Mouse (Mus musculus) cerebellum, adult 2 months (tissue): ENCODE data around the gene Phactr4. TPM values are rescaled to one million over a fixed set of nuclear protein-coding genes. Genes with fewer than 3 reads are reported as not detected.

Source experiments
- DNase-seq, 2 experiments: peaks; one replicate each; pipeline ENCODE4 v3.0.0; 2021
- H3K27ac ChIP-seq: fragments of 200-500 bp; 2 replicates; pipeline ENCODE4 v1.5.1; 2012; ENCODE audit warnings: low read length, control low read depth, inconsistent platforms; ENCODE audit not compliant: insufficient read depth
- H3K27me3 ChIP-seq: fragments of 200-500 bp; 2 replicates; pipeline ENCODE4 v1.6.1; 2012; ENCODE audit warnings: inconsistent platforms, mild to moderate bottlenecking, low read length, moderate library complexity; ENCODE audit not compliant: control insufficient read depth, insufficient read depth
- H3K4me1 ChIP-seq: fragments of 200-500 bp; 2 replicates; pipeline ENCODE4 v1.6.1; 2011; ENCODE audit warnings: low read length; ENCODE audit not compliant: control insufficient read depth, insufficient read depth
- H3K4me3 ChIP-seq: fragments of 200-500 bp; replicated peaks from 2 replicates; pipeline ENCODE3; 2011; ENCODE audit warnings: mild to moderate bottlenecking, low read depth, low read length, control low read depth; ENCODE audit not compliant: insufficient read depth
- CTCF ChIP-seq: fragments of 200-500 bp; IDR thresholded peaks from 2 replicates; pipeline ENCODE4 v1.5.1; 2011; ENCODE audit warnings: low read depth, mild to moderate bottlenecking, control low read depth, low read length, moderate library complexity, borderline replicate concordance; ENCODE audit not compliant: insufficient read depth
- POLR2A ChIP-seq: fragments of 200-500 bp; IDR thresholded peaks from 2 replicates; pipeline ENCODE4 v1.6.1; 2011; ENCODE audit warnings: low read length, control low read depth, borderline replicate concordance; ENCODE audit not compliant: insufficient read depth
- WGBS: fragments of 180-500 bp; shearing (Covaris S2); methylation state at CpG from one replicate; pipeline ENCODE4 v1.1.7; 2018; 5-methylcytosine and 5-hydroxymethylcytosine counted together
- polyA plus RNA-seq: library from polyadenylated mRNA; depleted of rRNA; stranded (reverse); fragments of >200 nt; gene quantifications from 2 replicates; pipeline ENCODE4 v1.2.3, GENCODE M21; 2012

Phactr4 gene
- polyA plus RNA-seq, 1 experiment: 10.7 TPM

DNA sequence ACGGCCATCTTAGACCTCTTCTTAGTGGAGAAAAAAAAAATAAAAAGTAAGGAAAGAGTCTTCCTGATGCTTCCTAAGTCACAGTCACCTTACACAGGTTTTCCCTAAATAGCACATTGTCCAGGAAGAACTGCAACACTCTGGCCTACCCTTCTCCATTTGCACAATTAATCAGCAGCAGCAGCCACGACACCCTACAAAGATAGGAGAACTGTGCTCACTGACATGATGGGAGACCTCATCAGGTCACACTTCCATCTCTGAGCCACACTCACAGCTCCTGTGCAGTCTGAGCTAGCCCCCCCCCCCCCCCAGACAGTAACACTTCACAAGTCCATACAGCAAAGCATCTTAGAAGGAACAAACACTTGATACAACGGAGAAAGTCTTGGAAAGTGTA lies 25.2 kb downstream of the Phactr4 start:
- Histone ChIP-seq H3K4me1 (no peaks in the 10 kb centered on the region), H3K4me3 (no peak overlapping the region), H3K27ac (no peak overlapping the region), H3K27me3 (no peaks in the 10 kb centered on the region)
- no peak for TF ChIP-seq POLR2A
- TF ChIP-seq CTCF: no peak
- 88% methylated on average over 3 of the region's 3 CpGs for WGBS
- DNase-seq: no peak

DNA sequence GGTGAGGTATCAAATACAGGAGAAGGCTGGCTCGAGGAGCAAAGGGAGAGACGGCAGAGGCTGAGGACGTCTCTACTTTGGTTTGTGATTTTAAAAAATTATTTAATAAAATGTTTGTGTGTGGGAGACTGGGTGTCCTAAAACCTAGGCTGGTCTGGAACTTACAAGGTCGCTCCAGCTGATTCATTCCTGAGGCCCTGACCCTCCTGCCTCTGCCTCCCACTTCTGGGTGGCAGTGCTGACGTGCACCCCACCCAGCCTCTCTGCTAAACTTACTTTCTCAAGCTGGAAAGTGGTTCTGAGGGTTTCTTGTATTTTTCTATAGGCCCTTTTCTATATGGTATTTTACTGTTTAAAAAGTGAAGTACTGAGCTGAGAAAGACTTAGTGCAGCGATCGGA lies 26.0 kb downstream of the Phactr4 start:
- TF ChIP-seq CTCF (no peak), POLR2A (no peak)
- Histone ChIP-seq H3K4me1 (no peaks in the 10 kb centered on the region), H3K4me3 (no peak overlapping the region), H3K27me3 (no peaks in the 10 kb centered on the region), H3K27ac (no peak overlapping the region)
- 98% methylated on average over 7 of the region's 7 CpGs for WGBS
- DNase-seq: no peak

DNA sequence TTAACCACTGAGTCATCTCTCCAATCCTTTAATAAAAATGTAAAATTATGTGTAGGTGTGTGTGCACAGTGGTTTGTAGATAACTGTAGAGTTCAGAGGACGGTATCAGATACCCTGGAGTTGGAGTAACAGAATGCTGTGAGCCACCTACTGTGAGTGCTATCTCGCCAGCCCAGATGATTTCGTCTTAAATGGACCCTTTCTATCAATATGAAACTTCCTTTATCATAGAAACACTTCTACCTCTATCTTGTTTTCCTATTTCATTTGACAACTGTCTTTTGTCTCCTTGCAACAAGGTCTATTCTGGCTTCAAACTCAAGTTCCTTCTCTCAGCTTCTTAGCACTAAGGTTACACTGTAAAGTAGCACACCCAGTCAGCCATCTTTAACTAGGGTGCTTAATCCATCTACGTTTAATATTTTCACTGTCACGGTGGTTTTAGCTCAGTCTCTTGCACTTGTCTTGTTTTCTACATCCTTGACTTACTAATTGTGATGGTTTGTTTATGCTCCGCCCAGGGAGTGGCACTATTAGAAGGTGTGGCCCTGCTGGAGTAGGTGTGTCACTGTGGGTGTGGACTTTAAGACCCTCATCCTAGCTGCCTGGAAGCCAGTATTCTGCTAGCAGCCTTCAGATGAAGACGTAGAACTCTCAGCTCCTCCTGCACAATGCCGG lies 31.1 kb downstream of the Phactr4 start:
- TF ChIP-seq CTCF: no peak
- no peak for TF ChIP-seq POLR2A
- no peak overlapping the region for H3K4me3 ChIP-seq
- WGBS: 93% methylated on average over 8 of the region's 8 CpGs
- no peak overlapping the region for H3K27ac ChIP-seq
- no peaks in the 10 kb centered on the region for H3K4me1 ChIP-seq
- H3K27me3 ChIP-seq: no peaks in the 10 kb centered on the region
- no peak for DNase-seq

DNA sequence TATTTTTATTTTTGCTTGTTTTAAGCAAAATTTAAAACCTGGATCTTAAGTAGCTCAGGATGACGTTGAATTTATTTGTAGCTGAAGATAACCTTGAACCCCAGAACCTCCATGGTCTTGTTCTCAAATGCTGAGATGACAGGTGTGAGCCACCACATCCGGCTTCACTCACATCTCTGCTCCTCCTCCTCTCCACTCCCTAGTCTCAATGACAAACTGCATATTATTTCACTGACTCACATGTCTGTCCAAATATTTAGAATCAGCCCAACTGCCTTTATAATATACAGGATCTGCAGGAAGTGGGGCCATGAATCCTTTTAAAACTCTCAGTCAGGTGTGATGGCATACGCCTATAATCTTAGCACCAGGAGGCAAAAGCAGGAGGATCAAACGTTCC lies 33.0 kb downstream of the Phactr4 start:
- Histone ChIP-seq H3K27me3 (no peaks in the 10 kb centered on the region; the same call in 1 of the 2 replicates), H3K4me3 (no peak overlapping the region), H3K27ac (no peak overlapping the region), H3K4me1 (no peaks in the 10 kb centered on the region)
- DNase-seq: no peak
- no peak for TF ChIP-seq POLR2A
- TF ChIP-seq CTCF: no peak
- 91% methylated on average over 4 of the region's 4 CpGs for WGBS

DNA sequence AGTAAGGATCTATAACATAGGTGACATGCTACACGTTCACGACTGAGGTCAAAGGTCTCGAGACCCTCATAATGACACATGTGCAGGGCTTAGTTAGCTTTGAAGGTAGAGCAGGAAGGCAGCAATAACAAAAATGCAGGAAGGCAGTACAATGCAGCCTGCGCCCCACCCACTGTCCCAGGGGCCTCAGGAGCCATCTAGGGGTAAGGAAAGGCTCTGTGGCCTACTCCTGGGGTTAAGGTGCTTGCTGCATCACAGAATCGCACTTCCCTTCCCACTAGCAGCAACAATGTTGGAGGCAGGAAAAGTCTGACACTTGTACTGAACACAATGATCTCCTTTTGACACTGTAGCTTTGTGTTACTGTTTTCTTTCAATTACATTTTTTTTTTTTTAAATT lies 34.7 kb downstream of the Phactr4 start:
- 92% methylated on average over 5 of the region's 5 CpGs for WGBS
- Histone ChIP-seq H3K27me3 (no peaks in the 10 kb centered on the region; the same call in 1 of the 2 replicates), H3K27ac (no peak overlapping the region), H3K4me1 (no peaks in the 10 kb centered on the region), H3K4me3 (no peak overlapping the region)
- TF ChIP-seq CTCF (no peak), POLR2A (no peak)
- DNase-seq: no peak

DNA sequence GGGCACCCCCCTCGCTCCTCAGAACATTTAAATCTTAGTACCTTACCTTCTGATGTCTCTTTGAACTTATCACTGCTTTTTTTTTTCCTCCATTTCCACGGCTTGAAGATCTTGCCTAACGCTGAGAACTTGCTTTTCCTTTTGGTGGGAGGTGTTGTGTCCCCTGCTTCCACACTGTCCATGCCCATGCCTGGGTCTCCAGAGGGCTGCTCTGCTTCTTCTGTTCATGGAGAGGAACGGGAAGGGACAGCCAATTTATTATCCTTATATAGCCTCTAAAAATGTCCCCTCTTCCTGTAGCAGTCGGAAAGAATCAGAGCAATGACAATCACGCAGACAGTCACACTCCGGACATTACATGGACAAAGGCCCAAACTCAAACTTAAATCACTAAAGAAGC lies 35.4 kb downstream of the Phactr4 start:
- H3K4me3 ChIP-seq: no peak overlapping the region
- WGBS: 85% methylated on average over 7 of the region's 7 CpGs
- H3K27ac ChIP-seq: no peak overlapping the region
- DNase-seq: no peak
- TF ChIP-seq CTCF (no peak), POLR2A (no peak)
- no peaks in the 10 kb centered on the region for H3K4me1 ChIP-seq
- H3K27me3 ChIP-seq: no peaks in the 10 kb centered on the region; the same call in 1 of the 2 replicates

DNA sequence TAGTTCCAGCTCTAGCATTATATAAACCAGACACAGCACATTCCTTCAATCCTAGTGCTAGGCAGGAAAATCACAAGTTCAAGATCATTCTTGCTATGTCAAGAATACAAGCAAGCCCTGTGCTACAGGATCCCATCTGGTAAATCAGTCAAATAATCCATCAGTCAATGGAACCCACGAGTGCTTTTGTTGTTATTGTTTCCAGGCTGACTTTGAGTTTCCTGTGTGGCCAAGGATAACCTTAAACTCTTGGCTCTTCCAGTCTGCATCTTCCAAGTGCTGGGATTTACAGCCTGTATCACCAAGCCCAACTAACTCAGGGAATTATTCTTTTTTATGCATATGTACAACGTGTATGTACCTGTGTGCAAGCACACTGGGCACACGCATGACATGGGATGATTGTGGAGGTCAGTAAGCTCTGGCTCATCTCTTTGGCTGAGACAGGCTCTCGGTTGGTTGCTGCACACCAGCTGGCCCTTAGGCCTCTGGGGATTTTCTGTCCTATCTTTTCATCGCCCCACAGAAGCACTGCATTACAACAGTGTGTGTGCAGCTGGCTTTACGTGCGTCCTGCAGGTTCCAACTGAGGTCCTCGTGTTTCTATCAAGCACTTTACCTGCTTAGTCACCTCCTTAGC lies 36.4 kb downstream of the Phactr4 start:
- 62% methylated on average over 8 of the region's 8 CpGs for WGBS
- Histone ChIP-seq H3K4me1 (no peaks in the 10 kb centered on the region), H3K4me3 (no peak overlapping the region), H3K27ac (no peak overlapping the region), H3K27me3 (no peaks in the 10 kb centered on the region; the same call in 1 of the 2 replicates)
- no peak for DNase-seq
- no peak for TF ChIP-seq POLR2A
- TF ChIP-seq CTCF: no peak

DNA sequence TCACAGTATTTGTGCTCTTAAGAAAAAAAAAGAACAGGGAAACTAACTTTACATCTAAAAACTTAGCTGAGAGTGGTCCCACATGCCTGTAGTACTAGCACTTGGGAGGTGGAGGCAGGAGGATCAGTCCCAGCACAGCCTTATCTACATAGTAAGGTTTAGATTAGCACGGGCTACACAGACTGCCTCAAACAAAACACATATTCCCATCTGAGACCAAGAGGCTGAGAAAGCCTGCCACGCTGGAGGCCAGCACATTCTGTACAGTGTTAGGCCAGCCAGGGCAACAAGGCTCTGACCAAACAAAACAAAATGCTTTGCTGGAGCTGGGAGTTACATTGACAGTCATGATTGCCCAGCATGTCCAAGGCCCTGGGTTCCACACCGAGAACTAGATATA lies 38.8 kb downstream of the Phactr4 start:
- H3K27me3 ChIP-seq: no peaks in the 10 kb centered on the region; the same call in 1 of the 2 replicates
- no peak for TF ChIP-seq POLR2A
- no peak for TF ChIP-seq CTCF
- H3K27ac ChIP-seq: no peak overlapping the region
- 87% methylated on average over 3 of the region's 3 CpGs for WGBS
- no peaks in the 10 kb centered on the region for H3K4me1 ChIP-seq
- no peak overlapping the region for H3K4me3 ChIP-seq
- no peak for DNase-seq
